Mouse (Mus musculus): Measurements from ENCODE around the gene Gtf2ird2. TPM values are rescaled to one million over a fixed set of nuclear protein-coding genes. Genes with fewer than 3 reads are reported as not detected.
A peak's percentile ranks its signal among the peaks of the same experiment; 100 is the strongest.

The Gtf2ird2 gene
- 3.1 and 4.2 TPM in 2 replicates for total RNA-seq (2014; rRNA removed)
- polyA plus RNA-seq (2012; rRNA removed): 2.4 and 2.8 TPM in 2 replicates

- under 1% methylated on average over 92 of the region's 92 CpGs for WGBS
These were observed at the start of gene Gtf2ird2 for GRCm38 (mm10) chr5:134183880-134184808. Gene Gtf2ird2 (plus strand): TSS chr5:134184019.

DNA sequence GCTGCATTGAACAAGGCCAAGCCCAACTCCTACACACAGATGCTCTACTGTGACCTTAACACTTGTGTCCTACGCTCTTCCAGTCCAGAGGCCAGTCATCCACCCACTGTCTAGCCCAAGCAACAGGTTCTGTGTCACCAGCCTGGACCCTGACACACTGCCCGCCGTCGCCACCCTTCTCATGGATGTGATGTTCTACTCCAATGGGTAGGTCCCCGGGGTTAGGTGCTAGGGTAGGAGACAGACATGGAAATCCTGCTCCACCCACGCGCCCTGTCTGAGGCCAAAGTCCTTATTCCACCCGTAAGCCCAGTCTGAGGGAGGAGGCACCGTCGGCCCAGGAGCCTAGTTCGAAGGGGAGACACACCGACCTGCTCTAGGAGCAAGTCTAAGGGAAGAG lies 47.8 kb upstream of the Gtf2ird2 start:
- WGBS: 90% methylated on average over 12 of the region's 12 CpGs
- no peaks in the 10 kb centered on the region for H3K4me1 ChIP-seq (ENCODE audit: control insufficient read depth, insufficient read depth, low read length)
- H3K79me2 ChIP-seq (ENCODE audit: control insufficient read depth, insufficient read depth, low read length): no peaks in the 10 kb centered on the region
- no peaks in the 10 kb centered on the region for H3K27me3 ChIP-seq (ENCODE audit: control insufficient read depth, insufficient read depth, low read length)
- no peaks in the 10 kb centered on the region for H3K36me3 ChIP-seq (ENCODE audit: control insufficient read depth, insufficient read depth, low read length)
- no peak for TF ChIP-seq CTCF (IDR thresholded peaks at IDR 0.05; ENCODE audit: low read depth, low read length)
- no peak for TF ChIP-seq POLR2A (IDR thresholded peaks at IDR 0.05; ENCODE audit: extremely low read depth, insufficient read depth, low read length)
- no peak for DNase-seq (ENCODE audit: extremely low read depth, low read depth, low spot score)
- H3K4me3 ChIP-seq (ENCODE audit: insufficient read depth, low read depth, low read length): no peak overlapping the region
- no peak overlapping the region for H3K27ac ChIP-seq (replicated peaks; ENCODE audit: insufficient read depth, low read depth, low read length)
- no peak overlapping the region for H3K9ac ChIP-seq (ENCODE audit: low read depth, low read length)

More at GRCm38 (mm10) chr5:134183880-134184808, at the start of gene Gtf2ird2:
- DNase-seq (ENCODE audit: extremely low read depth, low read depth, low spot score): peak; percentile 88
- Histone ChIP-seq H3K9ac (ENCODE audit: low read depth, low read length) (peak within 1 kb of the TSS; percentile 92), H3K79me2 (ENCODE audit: control insufficient read depth, insufficient read depth, low read length) (no peaks in the 10 kb centered on the region; the same call in 1 of the 2 replicates), H3K36me3 (ENCODE audit: control insufficient read depth, insufficient read depth, low read length) (no peaks in the 10 kb centered on the region), H3K27ac (replicated peaks; ENCODE audit: insufficient read depth, low read depth, low read length) (peak within 1 kb of the TSS; percentile 96), H3K27me3 (ENCODE audit: control insufficient read depth, insufficient read depth, low read length) (no peaks in the 10 kb centered on the region), H3K4me1 (ENCODE audit: control insufficient read depth, insufficient read depth, low read length) (peaks cover 13% of the 10 kb centered on the region), H3K4me3 (ENCODE audit: insufficient read depth, low read depth, low read length) (peak within 1 kb of the TSS; percentile 81)
- 0 out of 2 replicates have a peak, but pooled peaks have one; percentile 37 for TF ChIP-seq POLR2A (IDR thresholded peaks at IDR 0.05; ENCODE audit: extremely low read depth, insufficient read depth, low read length)
- TF ChIP-seq CTCF (IDR thresholded peaks at IDR 0.05; ENCODE audit: low read depth, low read length): no peak

- no peaks in the 10 kb centered on the region for H3K36me3 ChIP-seq (ENCODE audit: control insufficient read depth, insufficient read depth, low read length)
- no peaks in the 10 kb centered on the region for H3K4me1 ChIP-seq (ENCODE audit: control insufficient read depth, insufficient read depth, low read length)
- DNase-seq (ENCODE audit: extremely low read depth, low read depth, low spot score): no peak
- 93% methylated on average over 5 of the region's 5 CpGs for WGBS
- H3K27me3 ChIP-seq (ENCODE audit: control insufficient read depth, insufficient read depth, low read length): no peaks in the 10 kb centered on the region
- H3K9ac ChIP-seq (ENCODE audit: low read depth, low read length): no peak overlapping the region
- no peaks in the 10 kb centered on the region for H3K79me2 ChIP-seq (ENCODE audit: control insufficient read depth, insufficient read depth, low read length)
- no peak overlapping the region for H3K27ac ChIP-seq (replicated peaks; ENCODE audit: insufficient read depth, low read depth, low read length)
- TF ChIP-seq POLR2A (IDR thresholded peaks at IDR 0.05; ENCODE audit: extremely low read depth, insufficient read depth, low read length) (no peak), CTCF (IDR thresholded peaks at IDR 0.05; ENCODE audit: low read depth, low read length) (no peak)
- no peak overlapping the region for H3K4me3 ChIP-seq (ENCODE audit: insufficient read depth, low read depth, low read length)
These were observed 45.9 kb upstream of the Gtf2ird2 start for GRCm38 (mm10) chr5:134137933-134138332.

DNA sequence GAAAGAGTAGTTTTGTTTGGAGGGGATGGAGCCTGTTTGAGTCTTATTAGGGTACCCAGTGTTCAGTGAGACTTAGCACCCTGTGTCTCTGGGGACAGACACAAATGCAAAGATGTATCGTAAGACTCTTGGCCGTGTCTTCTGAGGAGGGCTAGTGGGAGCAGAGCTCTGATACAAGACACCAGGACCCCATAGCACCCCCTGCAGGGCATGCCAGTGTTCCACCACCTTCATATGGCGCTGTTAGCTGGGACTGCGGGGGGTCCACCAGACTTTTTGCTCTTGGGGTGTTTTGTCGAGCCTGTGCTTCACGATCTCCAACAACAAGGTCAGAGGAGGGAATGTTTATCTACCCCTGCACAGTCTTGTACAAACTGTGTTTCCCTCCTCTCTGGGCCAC lies 44.4 kb upstream of the Gtf2ird2 start:
- Histone ChIP-seq H3K27ac (replicated peaks; ENCODE audit: insufficient read depth, low read depth, low read length) (no peak overlapping the region), H3K4me3 (ENCODE audit: insufficient read depth, low read depth, low read length) (no peak overlapping the region), H3K9ac (ENCODE audit: low read depth, low read length) (no peak overlapping the region), H3K79me2 (ENCODE audit: control insufficient read depth, insufficient read depth, low read length) (no peaks in the 10 kb centered on the region), H3K36me3 (ENCODE audit: control insufficient read depth, insufficient read depth, low read length) (no peaks in the 10 kb centered on the region), H3K27me3 (ENCODE audit: control insufficient read depth, insufficient read depth, low read length) (no peaks in the 10 kb centered on the region), H3K4me1 (ENCODE audit: control insufficient read depth, insufficient read depth, low read length) (no peaks in the 10 kb centered on the region)
- no peak for TF ChIP-seq POLR2A (IDR thresholded peaks at IDR 0.05; ENCODE audit: extremely low read depth, insufficient read depth, low read length)
- TF ChIP-seq CTCF (IDR thresholded peaks at IDR 0.05; ENCODE audit: low read depth, low read length): 0 out of 2 replicates have a peak, but pooled peaks have one; percentile 13
- DNase-seq (ENCODE audit: extremely low read depth, low read depth, low spot score): no peak
- 83% methylated on average over 6 of the region's 6 CpGs for WGBS

DNA sequence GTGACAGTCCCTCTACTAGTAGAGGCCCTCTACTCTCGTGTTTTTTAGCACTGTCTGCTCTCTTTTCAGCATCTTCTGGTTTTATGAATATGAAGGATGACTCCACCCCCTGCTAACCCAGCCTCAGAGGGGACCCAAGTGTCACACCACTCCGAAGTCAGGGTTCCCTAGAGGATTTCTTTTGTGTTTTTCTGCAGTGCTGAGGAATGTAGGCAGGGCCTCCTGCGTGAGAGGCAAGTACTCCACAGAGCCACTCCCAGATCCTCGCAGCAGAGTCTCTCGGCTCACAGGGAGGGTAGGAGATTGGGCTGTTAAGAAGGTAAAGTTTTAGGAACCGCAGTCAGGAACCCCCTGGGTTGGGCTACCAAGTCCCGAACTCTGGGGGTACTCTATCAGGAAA lies 42.6 kb upstream of the Gtf2ird2 start:
- no peaks in the 10 kb centered on the region for H3K27me3 ChIP-seq (ENCODE audit: control insufficient read depth, insufficient read depth, low read length)
- 91% methylated on average over 7 of the region's 7 CpGs for WGBS

More for the DNA sequence above, 42.6 kb upstream of the Gtf2ird2 start:
- Histone ChIP-seq H3K27ac (replicated peaks; ENCODE audit: insufficient read depth, low read depth, low read length) (no peak overlapping the region), H3K36me3 (ENCODE audit: control insufficient read depth, insufficient read depth, low read length) (no peaks in the 10 kb centered on the region), H3K9ac (ENCODE audit: low read depth, low read length) (no peak overlapping the region), H3K4me1 (ENCODE audit: control insufficient read depth, insufficient read depth, low read length) (no peaks in the 10 kb centered on the region), H3K4me3 (ENCODE audit: insufficient read depth, low read depth, low read length) (no peak overlapping the region), H3K79me2 (ENCODE audit: control insufficient read depth, insufficient read depth, low read length) (no peaks in the 10 kb centered on the region)
- DNase-seq (ENCODE audit: extremely low read depth, low read depth, low spot score): no peak
- no peak for TF ChIP-seq POLR2A (IDR thresholded peaks at IDR 0.05; ENCODE audit: extremely low read depth, insufficient read depth, low read length)
- no peak for TF ChIP-seq CTCF (IDR thresholded peaks at IDR 0.05; ENCODE audit: low read depth, low read length)
